Mouse (Mus musculus) thymus, adult 2 months (tissue): ENCODE results near the gene Ric1.

Experiments
- CTCF ChIP-seq: fragments of 200-500 bp; IDR thresholded peaks from 2 replicates; pipeline ENCODE4 v1.5.1; 2012; ENCODE audit warnings: mild to moderate bottlenecking, control low read depth, low read length, moderate library complexity, borderline replicate concordance; ENCODE audit not compliant: control insufficient read depth, poor library complexity, insufficient read depth; ENCODE audit errors: extremely low read depth
- POLR2A ChIP-seq: fragments of 200-500 bp; IDR thresholded peaks from 2 replicates; pipeline ENCODE4 v1.6.1; 2012; ENCODE audit warnings: mild to moderate bottlenecking, low read length, control low read depth, moderate library complexity; ENCODE audit not compliant: control insufficient read depth, poor library complexity, insufficient read depth; ENCODE audit errors: extremely low read depth

- TF ChIP-seq CTCF, result no peak
- TF ChIP-seq POLR2A, result no peak
Measured at GRCm38 (mm10) chr19:29474803-29475202, 47.3 kb upstream of the Ric1 start.
